Mouse (Mus musculus) gastrocnemius, adult 18-20 months (tissue): ENCODE results near the gene Dppa3. TPM values are rescaled to one million over a fixed set of nuclear protein-coding genes. Genes with fewer than 3 reads are reported as not detected.
"Not testable (repeated sequence)": the region's sequence is repeated elsewhere in the genome, so short reads cannot be mapped to it uniquely, and the experiment has no call there.

ENCODE experiments used
- DNase-seq: peaks from one replicate; pipeline ENCODE4 v3.0.0; 2021; ENCODE audit warnings: low spot score
- total RNA-seq, 2 experiments: library from RNA; stranded (reverse); gene quantifications; 2 replicates each; pipeline ENCODE4 v1.2.3; 2021

The Dppa3 gene
- total RNA-seq, 2 experiments from 2014 or later = not detected

DNA sequence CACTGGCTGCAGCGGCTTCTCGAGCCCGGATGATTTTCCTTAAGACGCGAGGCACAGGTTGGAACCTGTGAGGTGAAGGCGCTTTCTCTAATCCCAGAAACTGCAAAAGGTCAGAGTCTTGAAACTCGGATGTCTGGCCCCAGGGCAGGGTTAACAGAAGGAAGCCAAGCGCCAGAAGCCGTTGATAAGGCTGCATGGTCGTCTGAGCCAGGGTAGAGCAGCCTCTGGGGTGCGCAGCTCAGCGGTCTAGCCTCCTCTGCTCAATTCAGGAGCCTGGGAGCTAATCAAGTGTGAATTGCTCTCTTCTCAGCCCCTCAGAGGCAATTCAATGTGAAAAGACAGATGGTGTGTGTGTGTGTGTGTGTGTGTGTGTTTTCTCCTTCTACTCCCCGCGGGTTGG is 16.4 kb upstream of the Dppa3 start, which contains the start of gene Gdf3:
Gdf3 (minus strand) TSS at position 317 of the 400 bp plus-strand sequence.
- DNase-seq = no peak

DNA sequence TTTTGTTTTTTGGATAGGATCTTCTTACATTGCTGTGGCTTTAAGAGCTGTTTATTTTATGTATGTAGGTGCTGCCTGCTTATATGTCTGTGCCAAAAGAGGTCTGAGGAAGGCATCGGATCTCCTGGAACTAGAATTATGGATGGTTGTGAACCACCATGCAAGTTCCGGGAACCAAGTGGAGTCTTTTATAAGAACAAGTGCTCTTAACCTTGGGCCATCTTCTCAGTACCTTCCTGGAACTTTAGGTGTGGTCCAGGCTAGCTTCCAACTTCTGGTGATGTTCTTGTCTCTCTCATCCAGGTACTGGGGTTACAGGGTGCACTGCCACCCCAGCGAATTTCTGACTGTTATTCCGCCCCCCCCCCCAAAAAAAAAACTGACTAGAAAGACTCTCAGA is 13.8 kb upstream of the Dppa3 start:
- no peak for DNase-seq

DNA sequence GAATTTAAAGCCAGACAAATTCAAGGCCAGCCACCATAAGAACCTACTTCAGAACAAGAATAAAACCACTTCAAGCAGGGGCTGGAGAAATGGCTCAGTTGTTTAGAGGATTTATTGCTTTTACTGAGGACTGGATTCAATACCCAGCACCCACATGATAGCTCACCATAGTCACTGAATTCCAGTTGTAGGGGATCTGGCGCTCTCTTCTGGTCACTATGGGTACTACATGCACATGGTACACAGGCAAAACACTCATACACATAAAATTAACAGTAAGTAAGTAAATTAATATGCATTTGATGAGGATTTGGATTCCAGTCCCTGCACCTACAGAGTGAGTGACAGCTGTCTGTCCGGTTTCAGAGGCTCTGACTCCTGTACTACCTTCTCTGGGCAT is 12.2 kb upstream of the Dppa3 start:
- no peak for DNase-seq

DNA sequence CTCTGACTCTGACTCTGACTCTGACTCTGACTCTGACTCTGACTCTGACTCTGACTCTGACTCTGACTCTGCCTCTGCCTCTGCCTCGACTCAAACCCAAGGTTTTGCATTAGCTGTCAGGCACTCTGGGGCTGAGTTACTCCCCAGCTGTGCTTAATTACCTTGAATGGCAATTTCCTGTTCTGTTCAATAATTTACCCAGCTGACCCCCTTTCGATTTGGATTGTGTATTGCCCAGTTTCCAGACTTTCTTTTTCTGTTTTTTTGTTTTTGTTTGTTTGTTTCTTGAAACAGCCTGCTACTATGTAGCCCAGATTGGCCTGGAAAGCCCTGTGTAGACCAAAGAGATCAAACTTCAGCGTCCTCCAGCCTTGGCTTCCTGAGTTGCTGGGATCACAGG is 10.2 kb upstream of the Dppa3 start:
- no peak for DNase-seq

DNA sequence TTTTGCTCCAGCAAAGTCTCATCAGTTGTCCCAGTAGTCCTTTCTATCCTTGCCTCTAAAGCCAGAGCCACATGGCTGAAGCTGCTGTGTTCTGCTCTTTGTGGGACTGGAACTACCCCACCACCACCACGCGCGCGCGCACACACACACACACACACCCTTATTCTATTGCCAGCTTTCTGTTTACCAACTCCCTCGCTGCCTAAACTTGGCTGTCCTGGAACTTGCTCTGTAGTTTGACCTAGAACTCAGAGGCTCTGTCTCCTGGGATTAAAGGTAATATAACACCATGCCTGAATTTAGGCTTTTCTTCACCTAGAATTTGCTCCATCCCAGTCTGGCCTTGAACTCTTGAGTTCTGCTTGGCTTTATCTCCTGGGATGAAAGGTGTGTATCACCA is 5.1 kb upstream of the Dppa3 start:
- DNase-seq = no peak

DNA sequence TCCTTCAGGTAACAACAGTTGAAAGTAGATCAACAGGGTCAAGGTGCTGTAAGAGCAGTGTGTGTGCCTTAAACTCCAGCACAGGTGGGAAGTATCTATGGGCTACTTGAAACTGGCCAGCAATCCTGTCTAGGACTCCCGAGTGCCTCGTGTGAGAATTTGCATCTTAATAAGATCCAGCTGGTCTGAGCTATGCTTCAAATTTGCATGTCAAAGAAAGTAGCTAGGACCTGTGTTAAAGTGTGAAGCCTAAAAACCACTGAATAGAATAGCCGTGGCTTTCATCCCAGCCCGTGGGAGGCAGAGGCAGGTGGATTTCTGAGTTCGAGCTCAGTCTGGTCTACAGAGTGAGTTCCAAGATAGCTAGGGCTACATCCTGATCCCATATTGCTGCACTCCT is 1.7 kb upstream of the Dppa3 start:
- DNase-seq = no peak

DNA sequence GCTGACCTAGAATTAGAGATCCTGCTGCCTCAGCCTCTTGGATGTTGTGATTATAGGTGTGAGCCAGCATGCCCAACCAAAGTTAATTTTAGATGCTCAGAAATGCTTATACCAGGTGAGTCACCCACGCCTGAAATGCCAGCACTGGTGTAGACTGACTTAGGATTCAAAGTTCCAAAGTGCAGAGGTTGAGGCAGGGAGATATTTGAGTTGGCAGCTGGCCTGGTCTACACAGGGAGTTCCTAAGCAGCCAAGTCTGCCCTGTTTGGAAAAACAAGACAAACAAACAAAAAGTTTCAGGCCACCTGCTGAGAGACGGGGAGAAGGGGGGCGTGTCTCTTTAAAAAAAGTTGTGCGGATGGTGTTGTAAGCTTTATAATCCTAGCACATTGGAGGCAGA is 1.1 kb upstream of the Dppa3 start:
- no peak for DNase-seq

DNA sequence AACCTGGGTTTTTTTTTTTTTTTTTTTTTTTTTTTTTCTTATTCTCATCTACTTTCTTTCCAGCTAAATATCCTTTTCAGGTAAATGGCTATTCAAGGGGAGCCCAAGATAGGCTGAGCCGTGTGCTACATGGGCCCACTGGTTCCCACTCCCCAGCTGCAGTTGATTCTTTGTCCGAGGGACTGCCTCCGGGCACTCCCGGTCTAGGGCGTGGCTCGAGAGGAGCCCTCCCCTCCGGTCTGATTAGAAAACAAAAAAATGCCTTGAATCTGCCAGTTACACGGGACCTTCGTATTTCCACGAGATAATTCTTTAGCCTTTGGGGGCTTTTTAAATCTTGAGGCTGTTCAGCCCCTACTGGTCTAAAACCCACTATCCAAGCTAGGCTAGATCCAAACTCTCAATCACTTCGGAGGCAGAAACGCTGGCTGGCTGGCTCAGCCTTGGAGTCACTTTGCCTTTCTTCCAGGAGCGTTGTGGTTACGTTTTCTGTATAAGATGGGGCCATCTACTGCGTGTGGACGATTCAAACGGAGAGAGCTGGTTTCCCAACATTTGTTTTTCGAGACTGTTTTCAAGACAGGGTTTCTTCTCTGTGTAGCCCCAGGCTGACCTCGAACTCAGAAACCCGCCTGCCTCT is 1.4 kb downstream of the Dppa3 start:
- DNase-seq = no peak

DNA sequence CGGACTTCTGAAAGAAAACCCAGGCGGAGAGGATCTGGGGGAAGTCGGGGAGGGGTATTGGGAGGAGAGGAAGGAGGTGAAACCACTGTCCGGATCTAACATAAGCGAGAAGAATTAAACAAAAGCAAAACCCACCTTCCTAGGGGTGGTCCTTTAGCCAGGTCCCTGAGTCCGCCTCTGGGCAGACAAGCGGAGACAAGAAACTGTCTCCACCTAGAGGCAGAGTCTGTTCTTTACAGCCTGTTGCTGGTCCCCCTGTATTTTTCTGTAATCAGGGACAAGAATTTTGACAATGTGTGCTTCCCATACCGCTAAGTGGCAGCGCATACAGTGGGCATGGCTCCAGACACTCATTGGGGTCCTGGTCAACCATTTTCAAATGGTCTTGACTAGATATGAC is 7.2 kb downstream of the Dppa3 start:
- DNase-seq = peak; percentile 3

DNA sequence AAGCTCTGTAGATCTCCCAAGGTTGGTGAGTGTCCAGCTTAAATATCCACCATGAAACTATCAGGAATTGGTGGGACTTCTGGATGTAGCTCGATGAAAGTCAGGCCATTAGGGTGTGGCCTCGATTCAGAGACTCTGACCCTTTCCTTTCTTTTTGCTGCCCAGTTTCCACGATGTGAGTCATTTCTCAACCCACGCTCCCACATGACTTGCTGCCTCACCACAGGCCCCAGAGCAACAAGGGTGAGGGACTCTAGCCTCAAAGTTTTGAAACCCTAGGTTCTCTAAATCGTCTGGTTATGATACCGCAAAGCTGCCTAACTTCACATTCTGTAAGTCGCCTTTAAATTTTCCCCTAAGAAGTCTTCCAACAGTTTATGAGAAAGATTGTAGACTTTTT is 9.1 kb downstream of the Dppa3 start:
- DNase-seq = peak; percentile 7

DNA sequence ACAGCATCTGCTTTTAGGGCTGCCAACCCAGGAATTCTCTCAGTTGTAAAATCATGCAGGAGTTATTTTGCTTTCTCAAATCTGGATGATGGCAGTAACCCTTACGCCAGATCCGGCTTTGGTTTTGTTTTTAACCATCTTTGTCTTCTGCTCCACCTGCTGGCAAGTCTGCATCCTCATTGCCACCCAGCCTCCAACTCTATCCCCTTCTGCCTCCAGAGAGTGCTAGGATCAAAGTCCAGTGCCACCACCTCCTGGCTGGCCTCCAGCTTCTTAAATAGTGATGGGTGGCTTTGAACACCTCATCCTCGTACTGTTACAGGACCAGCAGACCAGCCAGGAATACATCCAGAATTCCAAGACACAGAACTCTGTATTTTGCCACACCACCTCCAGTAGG is 10.5 kb downstream of the Dppa3 start:
- no peak for DNase-seq

DNA sequence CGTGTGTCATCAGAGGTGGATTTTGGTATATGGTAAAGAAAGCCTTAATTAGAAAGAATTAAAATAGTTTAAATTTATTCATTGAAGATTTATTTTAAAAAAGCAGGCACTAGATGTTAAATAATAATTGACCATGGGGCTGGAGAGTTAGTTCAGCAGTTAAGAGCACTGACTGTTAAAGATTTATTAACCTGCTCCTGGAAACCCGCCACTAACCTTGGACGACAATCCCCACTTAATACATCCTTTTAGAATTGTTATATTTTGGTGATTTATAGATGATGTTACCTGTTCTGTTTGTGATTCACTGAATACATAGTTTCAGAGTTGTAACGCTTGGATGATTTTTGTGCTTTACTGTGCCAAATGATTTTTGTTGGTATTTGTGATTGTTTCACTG is 11.4 kb downstream of the Dppa3 start:
- not testable (repeated sequence) for DNase-seq

DNA sequence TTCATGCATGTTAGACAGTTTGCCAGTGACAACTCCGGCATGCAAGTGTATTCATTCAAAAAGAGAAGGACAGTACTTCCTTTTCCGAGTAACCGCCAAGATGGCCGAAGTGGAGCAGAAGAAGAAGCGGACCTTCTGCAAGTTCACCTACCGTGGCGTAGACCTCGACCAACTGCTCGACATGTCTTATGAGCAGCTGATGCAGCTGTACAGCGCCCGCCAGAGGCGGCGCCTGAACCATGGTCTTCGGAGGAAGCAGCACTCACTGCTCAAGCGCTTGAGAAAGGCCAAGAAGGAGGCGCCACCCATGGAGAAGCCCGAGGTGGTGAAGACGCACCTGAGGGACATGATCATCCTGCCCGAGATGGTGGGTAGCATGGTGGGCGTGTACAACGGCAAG is 18.0 kb downstream of the Dppa3 start:
- not testable (repeated sequence) for DNase-seq

DNA sequence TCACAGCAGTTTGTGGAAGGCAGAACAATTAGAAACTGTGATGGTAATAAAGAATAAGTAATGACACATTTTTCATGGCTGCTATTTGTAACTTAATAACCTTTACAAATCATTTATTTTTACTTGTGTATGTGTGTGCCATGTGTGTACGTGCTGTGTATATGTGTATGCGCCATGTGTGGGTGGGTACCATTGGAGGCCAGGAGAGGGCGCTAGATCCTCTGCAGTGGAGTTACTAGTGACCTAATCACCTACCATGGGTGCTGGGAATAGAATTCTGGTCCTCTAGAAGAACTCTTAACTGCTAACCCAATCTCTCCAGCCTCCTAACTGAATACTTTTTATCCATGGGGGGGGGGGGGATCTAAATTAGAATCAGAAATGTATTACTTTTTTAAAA is 23.7 kb downstream of the Dppa3 start:
- no peak for DNase-seq

DNA sequence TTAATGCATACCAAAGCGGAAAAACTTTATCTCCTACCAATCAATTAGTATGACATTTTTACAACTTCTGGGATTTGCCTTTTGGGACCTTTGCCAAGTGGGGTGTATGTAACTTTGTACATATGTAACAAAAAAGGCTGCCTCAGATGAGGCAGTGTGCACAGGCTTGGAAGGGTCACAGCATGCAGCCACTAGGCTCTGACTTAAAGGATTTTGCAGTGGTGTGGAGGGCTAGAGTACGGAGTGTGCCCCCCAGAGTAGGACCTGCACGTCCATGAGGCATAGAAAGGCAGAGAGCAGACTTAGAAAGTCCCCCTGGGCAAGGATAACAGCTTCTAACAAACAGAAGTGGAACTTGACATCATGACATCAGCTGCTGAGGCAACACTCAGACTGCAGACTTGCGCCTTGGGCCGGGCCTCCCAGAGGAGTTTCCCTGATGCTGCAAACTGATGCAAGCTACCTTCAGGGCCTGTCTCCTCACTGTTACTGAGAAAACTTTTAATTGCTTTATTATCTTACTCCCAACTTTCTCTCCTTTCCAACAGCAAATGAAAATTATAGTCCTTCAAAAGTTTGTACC is 24.3 kb downstream of the Dppa3 start:
- no peak for DNase-seq

DNA sequence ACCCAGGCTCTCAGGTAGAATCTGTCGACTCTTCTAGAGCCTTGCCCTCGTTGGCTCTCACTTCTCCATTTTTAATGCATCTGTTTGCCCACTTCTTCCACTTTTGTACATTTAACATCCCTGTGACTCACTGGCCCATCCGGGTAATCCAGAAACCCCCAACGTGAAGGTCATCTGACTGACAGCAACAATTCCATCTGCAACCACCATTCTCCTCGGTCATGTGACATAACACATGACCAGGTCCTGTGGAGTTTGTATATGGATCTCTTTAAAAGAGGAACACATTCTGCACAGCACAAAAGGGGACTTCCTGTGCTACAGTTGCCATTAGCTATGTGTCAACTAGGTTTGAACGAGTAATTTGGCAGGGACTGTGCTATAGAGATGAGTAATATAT is 28.1 kb downstream of the Dppa3 start:
- DNase-seq = peak; percentile 10

DNA sequence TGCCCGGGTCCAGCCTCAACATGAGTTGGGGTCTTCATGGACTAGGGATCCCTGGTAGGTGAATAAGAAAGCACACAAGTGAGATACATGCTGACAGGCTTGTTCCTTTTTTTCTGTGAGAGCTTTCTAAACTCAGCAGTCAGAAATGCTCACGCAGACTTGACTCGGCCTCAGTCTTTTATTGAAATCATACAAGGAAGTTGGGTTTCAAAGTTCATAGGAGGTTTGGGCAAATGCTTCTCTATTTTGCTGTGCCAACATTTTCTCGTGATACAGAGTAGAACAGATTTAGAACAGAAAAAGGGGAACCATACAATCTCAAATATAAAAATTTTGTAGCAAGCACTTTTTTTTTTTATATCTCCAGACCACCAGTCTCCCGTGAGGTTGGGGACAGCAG is 31.4 kb downstream of the Dppa3 start:
- no peak for DNase-seq

DNA sequence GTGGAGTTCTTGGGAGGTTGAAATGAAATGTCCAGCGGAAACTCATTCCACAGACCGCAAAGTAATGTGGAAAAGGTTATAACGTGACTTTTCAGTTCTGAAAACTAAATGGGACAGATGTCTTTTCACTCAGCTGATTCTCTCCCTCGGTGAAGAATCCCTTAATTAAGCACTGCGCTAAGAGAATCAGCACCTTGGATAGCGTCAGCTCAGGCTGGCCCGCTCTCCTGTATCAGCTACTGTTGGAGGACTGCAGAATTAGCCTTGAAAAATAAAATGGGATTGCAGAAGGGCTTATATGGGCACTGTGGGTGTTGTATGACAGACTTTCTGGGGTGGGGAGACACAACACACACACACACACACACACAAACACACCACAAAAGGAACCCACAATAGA is 33.4 kb downstream of the Dppa3 start:
- no peak for DNase-seq

DNA sequence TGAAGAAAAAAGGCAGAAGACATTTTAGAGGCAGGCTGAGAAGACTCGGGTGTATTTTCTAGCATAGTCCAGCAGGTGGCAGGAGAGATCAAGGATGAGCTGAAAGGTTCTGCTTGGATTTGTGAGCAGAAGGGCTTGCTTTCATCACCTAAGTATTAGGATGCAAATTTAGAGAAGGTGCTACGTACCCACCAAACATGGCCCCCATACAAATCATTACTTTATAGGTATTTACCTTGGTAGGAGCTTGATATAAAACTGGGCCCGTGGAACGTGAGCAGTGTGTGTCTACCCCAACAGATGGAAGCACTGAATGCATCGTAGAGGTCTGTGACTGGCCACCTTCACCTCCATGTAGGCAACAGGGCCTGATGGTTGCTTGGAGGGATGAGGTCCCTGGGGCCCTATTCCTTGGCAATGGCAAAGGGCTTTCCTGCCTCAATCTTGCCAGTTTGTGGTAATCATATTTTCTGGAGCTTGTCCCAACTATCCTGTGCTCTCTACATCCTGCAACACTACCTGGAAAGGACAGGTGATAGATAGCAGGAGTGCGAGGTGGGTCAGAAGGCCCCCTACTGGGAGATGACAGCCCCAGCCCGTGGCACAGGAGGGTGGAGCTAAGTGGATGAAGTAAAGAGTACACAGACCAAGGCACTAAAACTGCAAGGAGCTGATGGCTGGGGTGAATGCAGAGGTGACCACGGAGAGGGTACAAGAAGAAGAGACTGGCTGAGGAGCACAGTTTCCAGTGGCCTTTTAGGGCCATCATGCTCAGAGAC is 34.6 kb downstream of the Dppa3 start:
- DNase-seq = peak; percentile 13

DNA sequence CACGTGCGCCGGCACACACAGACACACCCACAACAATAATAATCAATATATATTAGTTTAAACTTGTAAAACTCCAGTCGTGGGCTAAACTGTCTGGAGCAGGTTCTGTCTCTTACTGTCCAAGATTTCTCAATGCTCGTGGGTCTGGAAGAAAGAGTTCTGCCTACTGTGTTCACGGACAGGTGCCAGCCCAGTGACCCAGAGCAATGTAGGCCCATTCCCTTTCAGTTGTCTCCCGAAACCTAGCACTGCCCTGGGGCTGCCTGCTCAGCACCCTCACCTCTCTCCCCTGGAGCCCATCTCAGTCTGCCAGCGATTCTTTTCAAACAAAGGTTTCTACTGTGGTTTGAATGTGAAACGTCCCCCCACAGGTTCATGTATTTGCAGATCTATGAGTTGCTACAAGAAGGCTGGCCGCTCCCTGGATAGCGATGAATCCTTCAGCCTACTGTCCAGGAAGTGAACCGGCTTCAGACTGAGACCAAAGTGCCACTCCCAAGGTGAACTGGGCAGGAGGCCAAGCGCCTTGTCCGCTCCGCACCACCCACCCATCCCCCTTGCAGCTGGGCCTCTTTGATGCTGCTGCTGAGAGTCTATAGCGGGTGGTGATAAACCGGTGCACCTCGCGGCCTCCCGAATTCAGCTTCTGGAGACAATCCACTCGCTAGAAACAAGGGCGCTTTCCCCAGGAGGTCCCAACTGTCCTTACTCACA is 36.5 kb downstream of the Dppa3 start:
- DNase-seq = no peak

DNA sequence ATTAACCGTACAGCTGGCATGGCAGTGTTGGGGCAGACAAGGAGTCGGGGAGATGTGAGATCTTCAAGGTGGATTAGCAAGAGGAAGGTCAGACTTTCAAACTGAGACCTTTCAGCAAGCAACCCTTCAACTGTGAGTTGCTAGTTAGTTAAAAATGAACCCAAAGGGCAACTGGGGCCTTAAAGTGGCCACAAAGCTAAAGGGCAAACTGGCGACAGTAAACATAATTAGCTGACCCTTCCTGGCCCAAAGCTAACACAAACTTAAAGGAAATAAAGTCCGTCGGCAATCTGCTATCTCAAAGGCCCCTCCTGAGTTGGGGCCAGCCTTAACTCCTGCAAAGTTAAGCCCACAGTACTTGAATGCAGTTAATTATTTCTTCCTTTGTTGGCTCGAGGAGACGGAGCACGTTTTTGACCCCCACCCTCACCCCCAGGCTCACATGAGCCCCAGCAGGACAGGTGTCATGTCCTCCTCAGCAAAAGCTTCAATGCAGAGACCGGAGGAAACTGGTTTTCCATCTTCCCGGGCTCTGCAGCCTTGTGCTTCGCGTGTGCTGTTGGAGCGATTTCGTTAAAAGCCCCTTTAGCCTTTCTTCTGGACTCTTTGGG is 37.5 kb downstream of the Dppa3 start:
- DNase-seq = no peak

DNA sequence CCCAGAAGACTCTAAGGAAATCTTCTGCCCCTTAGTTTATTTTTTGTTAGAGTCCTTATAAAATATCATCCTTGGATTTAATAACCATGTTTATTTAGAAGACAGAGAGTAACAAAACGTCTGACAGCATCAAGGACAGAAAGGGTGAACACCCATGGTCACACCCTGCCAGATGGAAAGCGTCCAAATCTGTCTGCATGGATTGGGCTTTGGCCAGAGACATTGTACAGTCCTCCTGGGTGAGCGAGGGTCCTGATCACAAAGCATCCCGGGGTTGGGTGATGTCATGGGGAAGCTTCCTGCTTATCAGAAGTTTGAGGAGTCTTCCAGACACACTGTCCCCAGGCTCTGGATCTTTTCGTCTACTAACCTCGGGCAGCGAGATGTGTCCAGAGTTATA is 39.7 kb downstream of the Dppa3 start:
- DNase-seq = no peak
